In the genomic region with DNA sequence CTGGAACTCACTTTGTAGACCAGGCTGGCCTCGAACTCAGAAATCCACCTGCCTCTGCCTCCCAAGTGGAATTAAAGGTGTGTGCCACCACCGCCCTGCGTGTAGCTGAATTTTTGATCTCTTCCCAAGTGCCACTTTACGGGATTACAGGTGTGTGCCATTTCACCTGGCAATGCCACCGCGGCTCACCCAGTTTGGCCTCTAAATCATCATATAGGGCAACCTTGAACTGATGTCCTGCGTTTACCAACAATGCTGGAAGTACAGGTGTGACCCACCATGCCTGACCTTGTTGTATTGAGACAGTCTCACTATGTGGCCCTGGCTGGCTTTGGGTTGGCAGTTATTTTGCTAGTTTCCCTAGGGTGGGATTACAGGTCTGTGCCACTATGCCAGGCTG, we compare ENCODE assay signal across 20 mouse cellular contexts.
"Had no signal": no experiment of that assay in that cellular context is flagged by ENCODE, and none has a peak within 500 bp of the region (broad histone marks: within the 10 kb centered on the region; RNA-seq: fewer than 3 reads in every experiment).

No protein-coding gene starts in this region.

- H3K9ac ChIP-seq: kidney, embryonic 15.5 days; liver, postnatal 0 days; lung, embryonic 14.5 days; midbrain, embryonic 12.5 days; midbrain, embryonic 15.5 days; neural tube, embryonic 12.5 days; neural tube, embryonic 15.5 days; stomach, embryonic 15.5 days had no signal

- ATAC-seq: liver, postnatal 0 days; lung, postnatal 0 days; midbrain, embryonic 15.5 days had no signal

- H3K36me3 ChIP-seq: kidney, embryonic 15.5 days; liver, embryonic 13.5 days; midbrain, embryonic 12.5 days; midbrain, embryonic 15.5 days; neural tube, embryonic 12.5 days; neural tube, embryonic 15.5 days; stomach, embryonic 15.5 days had no signal

- H3K27ac ChIP-seq: left cerebral cortex, adult 2 months; macrophage; midbrain, embryonic 12.5 days; neural tube, embryonic 12.5 days had no signal

- DNase-seq: kidney, adult 8-10 months; kidney, postnatal 10 days; kidney, postnatal 36 days; layer of hippocampus, postnatal 36 days; liver, embryonic 13.5 days; liver, postnatal 0 days; lung, embryonic 14.5 days; right cerebral cortex, adult 18-20 months; right cerebral cortex, postnatal 14 days; right cerebral cortex, postnatal 4 days; thymus, postnatal 25 days had no signal

- H3K27me3 ChIP-seq: kidney, embryonic 15.5 days; liver, embryonic 13.5 days; midbrain, embryonic 12.5 days; midbrain, embryonic 15.5 days; neural tube, embryonic 12.5 days; neural tube, embryonic 15.5 days; stomach, embryonic 15.5 days had no signal

- H3K4me3 ChIP-seq: kidney, embryonic 15.5 days; left cerebral cortex, adult 2 months; liver, embryonic 13.5 days; midbrain, embryonic 12.5 days; midbrain, embryonic 15.5 days; neural tube, embryonic 12.5 days; neural tube, embryonic 15.5 days; stomach, embryonic 15.5 days had no signal

- H3K9me3 ChIP-seq: kidney, embryonic 15.5 days; liver, embryonic 13.5 days; midbrain, embryonic 12.5 days; midbrain, embryonic 15.5 days; neural tube, embryonic 12.5 days; neural tube, embryonic 15.5 days; stomach, embryonic 15.5 days had no signal
